Comparison of ENCODE assay signal across 15 mouse cellular contexts in genomic region chr17:71444718-71445117, GRCm38 (mm10). TPM values are rescaled to one million over a fixed set of nuclear protein-coding genes. Genes with fewer than 3 reads are reported as not detected.
DNase-seq lines count a peak whose midpoint lies in the region; ATAC-seq and TF ChIP-seq lines count a peak whose summit lies in the region.
"Had no signal": no experiment of that assay in that cellular context is flagged by ENCODE, and none has a peak within 500 bp of the region (broad histone marks: within the 10 kb centered on the region; RNA-seq: fewer than 3 reads in every experiment).

No protein-coding gene starts in this region.

- in situ Hi-C loops in Patski (cut with MboI; ENCODE audit: low pct_unique_long_range_greater_than_20kb) = no loop called here

- no peak for TF ChIP-seq EP300 in heart, postnatal 0 days (IDR thresholded peaks at IDR 0.05; ENCODE audit: low read depth)

- H3K9me3 ChIP-seq in heart, postnatal 0 days (replicated peaks; ENCODE audit: control insufficient read depth, low read length) = no peaks in the 10 kb centered on the region
- H3K9me3 ChIP-seq: limb, embryonic 10.5 days; liver, embryonic 13.5 days had no signal

- CTCF ChIA-PET in Patski (lab: Charles Lee) = interaction anchor here (0.8 to 2.7 kb wide), 4 partner anchors 11 to 82 kb away, joined by 3 to 13 read pairs (median 3); no protein-coding TSS in a partner anchor

- no peak overlapping the region for H3K27ac ChIP-seq in heart, postnatal 0 days (ENCODE audit: low read depth)
- H3K27ac ChIP-seq: limb, embryonic 10.5 days; liver, embryonic 13.5 days; midbrain, embryonic 12.5 days had no signal

- ATAC-seq in heart, postnatal 0 days (ENCODE audit: insufficient read depth, low read depth) = no peak
- ATAC-seq in Patski = no peak
- ATAC-seq in megakaryocyte-erythroid progenitor cell, adult 5-6 weeks (replicated peaks; ENCODE audit: low FRiP score, low TSS enrichment, poor library complexity, severe bottlenecking) = no peak

- H3K9ac ChIP-seq in heart, postnatal 0 days (replicated peaks; ENCODE audit: low read depth, low read length) = no peak overlapping the region
- H3K9ac ChIP-seq: liver, embryonic 13.5 days; midbrain, embryonic 12.5 days had no signal

- no peaks in the 10 kb centered on the region for H3K27me3 ChIP-seq in heart, postnatal 0 days (ENCODE audit: control insufficient read depth, insufficient read depth, low read length)
- H3K27me3 ChIP-seq in Patski = no peaks in the 10 kb centered on the region
- H3K27me3 ChIP-seq: CH12.LX; liver, embryonic 13.5 days; midbrain, embryonic 12.5 days had no signal

- 86% methylated on average over 2 of the region's 2 CpGs for WGBS in heart, postnatal 0 days

- H3K4me1 ChIP-seq in heart, postnatal 0 days (ENCODE audit: control insufficient read depth, insufficient read depth) = no peaks in the 10 kb centered on the region
- H3K4me1 ChIP-seq: limb, embryonic 10.5 days; liver, embryonic 13.5 days; midbrain, embryonic 12.5 days had no signal

- POLR2A ChIA-PET in Patski (lab: Charles Lee) = no interaction called here

- H3K4me2 ChIP-seq in heart, postnatal 0 days (ENCODE audit: low read depth, low read length) = no peak overlapping the region
- H3K4me2 ChIP-seq: liver, embryonic 13.5 days; midbrain, embryonic 12.5 days had no signal

- no peak for DNase-seq in heart, postnatal 0 days (ENCODE audit: low spot score)
- DNase-seq in heart, postnatal 25 days (ENCODE audit: low spot score) = no peak
- DNase-seq in left cerebral cortex, postnatal 14 days (ENCODE audit: low spot score in 2 of 2) = peak; percentile 17 to 59
- DNase-seq in left cerebral cortex, adult 11 months (ENCODE audit: low spot score) = no peak
- DNase-seq in 416B (ENCODE audit: low read depth) = peak; percentile 61
- DNase-seq in Patski (ENCODE audit: low read depth, low spot score) = no peak
- no peak for DNase-seq in lung, postnatal 25 days (ENCODE audit: low spot score)
- DNase-seq: cerebellum, adult 18-20 months; liver, embryonic 13.5 days; lung, postnatal 14 days had no signal

- no peak overlapping the region for H3K4me3 ChIP-seq in heart, postnatal 0 days (ENCODE audit: low read depth, low read length)
- H3K4me3 ChIP-seq: limb, embryonic 10.5 days; liver, embryonic 13.5 days; midbrain, embryonic 12.5 days; myocyte had no signal

- H3K36me3 ChIP-seq in heart, postnatal 0 days (replicated peaks; ENCODE audit: control insufficient read depth, insufficient read depth, low read length) = peaks cover 37% of the 10 kb centered on the region

- intact Hi-C loops in heart, postnatal 25 days (cut with DNase I) = no loop called here
- intact Hi-C loops in left cerebral cortex, postnatal 14 days (cut with DNase I) = no loop called here

- TF ChIP-seq CTCF in heart, postnatal 0 days (IDR thresholded peaks at IDR 0.05; ENCODE audit: low read depth) = peak; percentile 34; the same call in 1 of the 2 replicates
- TF ChIP-seq CTCF in Patski (IDR thresholded peaks at IDR 0.05) = peak; percentile 38

RNA-seq across cellular contexts. Expression of gene Gm4707, which starts 15.0 kb away (rescaled TPM):
- total RNA-seq in heart, postnatal 0 days (2014; rRNA removed; ENCODE audit: low replicate concordance) = 0.69 and 5.1 TPM in 2 replicates
- 0.90 and 1.5 TPM in 2 replicates for polyA plus RNA-seq in heart, postnatal 0 days (2015; fragmentation: Nextera tagmentation; extraction: Ambion mirVana)
- total RNA-seq in heart, postnatal 25 days (2021) = 1 to 10 TPM; 1.0 to 1.5 TPM
- total RNA-seq in left cerebral cortex, postnatal 14 days (2021) = 1 to 10 TPM; 1.3 to 2.0 TPM
- polyA plus RNA-seq in Patski (2021) = 0.47 TPM
- 9.4 and 10.1 TPM in 2 replicates for total RNA-seq in megakaryocyte-erythroid progenitor cell, adult 5-6 weeks (2014; fragmentation: Nextera tagmentation)
- total RNA-seq in megakaryocyte-erythroid progenitor cell, adult 5-6 weeks (2017) = 1.2 and 2.2 TPM in 2 replicates

RNA-seq across cellular contexts. Expression of gene Smchd1, which starts 30.4 kb away (rescaled TPM):
- total RNA-seq in heart, postnatal 0 days (2014; rRNA removed; ENCODE audit: low replicate concordance) = 16.1 and 40.9 TPM in 2 replicates
- polyA plus RNA-seq in heart, postnatal 0 days (2015; fragmentation: Nextera tagmentation; extraction: Ambion mirVana) = 18.6 and 18.7 TPM in 2 replicates
- total RNA-seq in heart, postnatal 25 days (2021) = 10 to 100 TPM; 18.0 to 19.7 TPM
- total RNA-seq in left cerebral cortex, postnatal 14 days (2021) = 10 to 100 TPM; 27.3 to 28.5 TPM
- polyA plus RNA-seq in Patski (2021) = 45.8 TPM
- total RNA-seq in megakaryocyte-erythroid progenitor cell, adult 5-6 weeks (2014; fragmentation: Nextera tagmentation) = 184 and 210 TPM in 2 replicates
- 214 and 233 TPM in 2 replicates for total RNA-seq in megakaryocyte-erythroid progenitor cell, adult 5-6 weeks (2017)

Comparison
In these comparisons a context has a peak if more than half of its experiments do, and no peak if none do; other contexts are left out.
1. DNase-seq: peak in left cerebral cortex, postnatal 14 days (2 of 2) and 416B (single experiment); none in heart, postnatal 0 days (single experiment), heart, postnatal 25 days (single experiment), left cerebral cortex, adult 11 months (single experiment), Patski (single experiment) and lung, postnatal 25 days (single experiment).